Mouse (Mus musculus) urinary bladder, adult 18-20 months (tissue): Measurements from ENCODE around the gene Rimklb.
A peak's percentile ranks its signal among the peaks of the same experiment; 100 is the strongest.
"Not testable (repeated sequence)": the region's sequence is repeated elsewhere in the genome, so short reads cannot be mapped to it uniquely, and the experiment has no call there.

Experiments
- DNase-seq, 2 experiments: peaks; one replicate each; pipeline ENCODE4 v3.0.0; 2022; ENCODE audit warnings: low spot score in 2 of 2, mixed read lengths in 2 of 2

Rimklb gene

GRCm38 (mm10) chr6:122495082-122495881 lies 3.3 kb downstream of the Rimklb start:
- no peak for DNase-seq

- no peak for DNase-seq
Measured at GRCm38 (mm10) chr6:122493799-122494472, 4.6 kb downstream of the Rimklb start.

GRCm38 (mm10) chr6:122492479-122492878 lies 6.1 kb downstream of the Rimklb start:
- DNase-seq = no peak

GRCm38 (mm10) chr6:122491557-122491956 lies 7.0 kb downstream of the Rimklb start:
- peak; percentile 69 to 75 for DNase-seq

GRCm38 (mm10) chr6:122490929-122491512 lies 7.5 kb downstream of the Rimklb start:
- no peak for DNase-seq

GRCm38 (mm10) chr6:122486297-122487117 lies 12.1 kb downstream of the Rimklb start:
- DNase-seq = no peak

- DNase-seq = no peak
Measured at GRCm38 (mm10) chr6:122485401-122486296, 12.9 kb downstream of the Rimklb start.

- DNase-seq = no peak
Measured at GRCm38 (mm10) chr6:122478062-122478461, 20.5 kb downstream of the Rimklb start.

GRCm38 (mm10) chr6:122471461-122471860 lies 27.1 kb downstream of the Rimklb start:
- not testable (repeated sequence) for DNase-seq

GRCm38 (mm10) chr6:122470240-122470639 lies 28.3 kb downstream of the Rimklb start:
- no peak for DNase-seq

- no peak for DNase-seq
Measured at GRCm38 (mm10) chr6:122469030-122469640, 29.4 kb downstream of the Rimklb start.

- DNase-seq = no peak
Measured at GRCm38 (mm10) chr6:122466092-122466713, 32.4 kb downstream of the Rimklb start.

GRCm38 (mm10) chr6:122458946-122459693 lies 39.4 kb downstream of the Rimklb start:
- DNase-seq = no peak

- no peak for DNase-seq
Measured at GRCm38 (mm10) chr6:122447848-122448247, 50.7 kb downstream of the Rimklb start.

- DNase-seq = no peak
Measured at GRCm38 (mm10) chr6:122445215-122445614, 53.3 kb downstream of the Rimklb start.

- no peak for DNase-seq
Measured at GRCm38 (mm10) chr6:122440632-122441226, 57.8 kb downstream of the Rimklb start.

GRCm38 (mm10) chr6:122439249-122439648 lies 59.3 kb downstream of the Rimklb start:
- DNase-seq = no peak

- DNase-seq = no peak
Measured at GRCm38 (mm10) chr6:122435270-122435669, 63.3 kb downstream of the Rimklb start.

GRCm38 (mm10) chr6:122427456-122427855 lies 71.1 kb downstream of the Rimklb start:
- no peak for DNase-seq
